Mouse (Mus musculus): ENCODE results near the gene Filip1. TPM values are rescaled to one million over a fixed set of nuclear protein-coding genes. Genes with fewer than 3 reads are reported as not detected.

Gene Filip1
- total and polyA plus RNA-seq, 2 experiments from 2014 or later, result 5.9 to 9.2 TPM

DNA sequence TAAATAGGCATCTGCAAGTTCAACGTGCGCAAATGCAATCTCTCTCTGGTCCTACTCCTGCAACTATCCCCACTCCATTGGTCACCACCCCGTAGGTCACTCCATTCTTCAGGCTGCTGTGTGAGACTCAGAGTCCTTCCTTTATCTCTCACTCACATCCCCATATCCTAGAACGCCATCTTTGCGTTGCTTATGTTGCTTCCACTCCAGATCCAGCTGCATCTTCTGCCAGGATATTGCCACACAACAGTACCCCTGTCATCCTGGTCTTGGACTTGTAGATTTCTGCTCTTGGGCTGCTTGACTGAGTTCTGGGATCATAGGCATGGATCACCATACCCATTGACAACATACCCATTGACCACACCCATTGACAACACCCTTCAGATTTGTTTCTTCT is 62.0 kb downstream of the Filip1 start:
- Histone ChIP-seq H3K36me3 (ENCODE audit: insufficient read depth) (no peaks in the 10 kb centered on the region), H3K4me1 (ENCODE audit: insufficient read depth) (no peaks in the 10 kb centered on the region), H3K4me2 (ENCODE audit: low read depth) (no peak overlapping the region), H3K27me3 (ENCODE audit: insufficient read depth, low read length) (no peaks in the 10 kb centered on the region), H3K27ac (ENCODE audit: low read depth, low read length) (no peak overlapping the region), H3K9ac (no peak overlapping the region), H3K4me3 (ENCODE audit: low read depth, low read length) (no peak overlapping the region), H3K9me3 (ENCODE audit: low read length) (no peaks in the 10 kb centered on the region)
- TF ChIP-seq CTCF (IDR thresholded peaks at IDR 0.05; ENCODE audit: low read depth), result no peak
- ATAC-seq (no peak), DNase-seq (no peak)
- 92% methylated on average over 5 of the region's 5 CpGs for WGBS

- WGBS, result 63% methylated on average over 6 of the region's 6 CpGs
- Histone ChIP-seq H3K27me3 (ENCODE audit: insufficient read depth, low read length) (no peaks in the 10 kb centered on the region), H3K4me1 (ENCODE audit: insufficient read depth) (no peaks in the 10 kb centered on the region), H3K27ac (ENCODE audit: low read depth, low read length) (no peak overlapping the region), H3K4me2 (ENCODE audit: low read depth) (no peak overlapping the region), H3K9me3 (ENCODE audit: low read length) (no peaks in the 10 kb centered on the region), H3K4me3 (ENCODE audit: low read depth, low read length) (no peak overlapping the region), H3K9ac (no peak overlapping the region), H3K36me3 (ENCODE audit: insufficient read depth) (no peaks in the 10 kb centered on the region)
- ATAC-seq (no peak), DNase-seq (no peak)
- TF ChIP-seq CTCF (IDR thresholded peaks at IDR 0.05; ENCODE audit: low read depth), result no peak
Observed at GRCm38 (mm10) chr9:79950038-79950437, 62.6 kb downstream of the Filip1 start.

- ATAC-seq (no peak), DNase-seq (no peak)
- Histone ChIP-seq H3K36me3 (ENCODE audit: insufficient read depth) (no peaks in the 10 kb centered on the region), H3K27me3 (ENCODE audit: insufficient read depth, low read length) (no peaks in the 10 kb centered on the region), H3K4me3 (ENCODE audit: low read depth, low read length) (no peak overlapping the region), H3K4me2 (ENCODE audit: low read depth) (no peak overlapping the region), H3K4me1 (ENCODE audit: insufficient read depth) (no peaks in the 10 kb centered on the region), H3K27ac (ENCODE audit: low read depth, low read length) (no peak overlapping the region), H3K9ac (no peak overlapping the region), H3K9me3 (ENCODE audit: low read length) (no peaks in the 10 kb centered on the region)
- WGBS, result 74% methylated on average over 2 of the region's 2 CpGs
- no peak for TF ChIP-seq CTCF (IDR thresholded peaks at IDR 0.05; ENCODE audit: low read depth)
Observed at GRCm38 (mm10) chr9:79948376-79948775, 64.3 kb downstream of the Filip1 start.

GRCm38 (mm10) chr9:79947973-79948372 is 64.7 kb downstream of the Filip1 start:
- Histone ChIP-seq H3K4me2 (ENCODE audit: low read depth) (no peak overlapping the region), H3K27me3 (ENCODE audit: insufficient read depth, low read length) (no peaks in the 10 kb centered on the region), H3K36me3 (ENCODE audit: insufficient read depth) (no peaks in the 10 kb centered on the region), H3K9me3 (ENCODE audit: low read length) (no peaks in the 10 kb centered on the region), H3K27ac (ENCODE audit: low read depth, low read length) (no peak overlapping the region), H3K4me3 (ENCODE audit: low read depth, low read length) (no peak overlapping the region), H3K4me1 (ENCODE audit: insufficient read depth) (no peaks in the 10 kb centered on the region), H3K9ac (no peak overlapping the region)
- no peak for DNase-seq
- 85% methylated on average over 2 of the region's 2 CpGs for WGBS
- no peak for TF ChIP-seq CTCF (IDR thresholded peaks at IDR 0.05; ENCODE audit: low read depth)
- no peak for ATAC-seq

DNA sequence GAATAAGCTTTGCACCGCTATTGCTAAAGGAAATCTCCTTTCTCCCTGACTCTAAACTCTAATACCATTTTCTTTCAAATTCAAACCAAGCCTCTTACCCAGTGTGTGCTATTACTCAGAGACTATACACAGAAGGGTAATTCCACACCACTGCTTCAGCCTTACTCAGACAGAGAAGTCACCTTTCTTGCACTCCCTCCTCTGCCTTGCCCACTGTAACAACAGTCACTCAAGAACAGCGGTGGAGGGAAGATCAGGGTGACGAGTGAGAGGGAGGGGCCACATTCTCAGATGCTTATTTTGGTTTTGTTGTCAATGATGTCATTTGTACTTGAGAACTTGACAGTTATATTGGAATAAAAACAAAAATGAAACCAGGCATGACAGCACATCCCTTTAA is 65.2 kb downstream of the Filip1 start:
- H3K4me2 ChIP-seq (ENCODE audit: low read depth), result no peak overlapping the region
- no peak overlapping the region for H3K9ac ChIP-seq
- H3K27ac ChIP-seq (ENCODE audit: low read depth, low read length), result no peak overlapping the region
- H3K4me3 ChIP-seq (ENCODE audit: low read depth, low read length), result no peak overlapping the region
- DNase-seq (no peak), ATAC-seq (no peak)
- no peaks in the 10 kb centered on the region for H3K27me3 ChIP-seq (ENCODE audit: insufficient read depth, low read length)
- H3K9me3 ChIP-seq (ENCODE audit: low read length), result no peaks in the 10 kb centered on the region
- H3K4me1 ChIP-seq (ENCODE audit: insufficient read depth), result no peaks in the 10 kb centered on the region
- no peaks in the 10 kb centered on the region for H3K36me3 ChIP-seq (ENCODE audit: insufficient read depth)
- TF ChIP-seq CTCF (IDR thresholded peaks at IDR 0.05; ENCODE audit: low read depth), result no peak
- WGBS, result 74% methylated on average over 3 of the region's 3 CpGs

DNA sequence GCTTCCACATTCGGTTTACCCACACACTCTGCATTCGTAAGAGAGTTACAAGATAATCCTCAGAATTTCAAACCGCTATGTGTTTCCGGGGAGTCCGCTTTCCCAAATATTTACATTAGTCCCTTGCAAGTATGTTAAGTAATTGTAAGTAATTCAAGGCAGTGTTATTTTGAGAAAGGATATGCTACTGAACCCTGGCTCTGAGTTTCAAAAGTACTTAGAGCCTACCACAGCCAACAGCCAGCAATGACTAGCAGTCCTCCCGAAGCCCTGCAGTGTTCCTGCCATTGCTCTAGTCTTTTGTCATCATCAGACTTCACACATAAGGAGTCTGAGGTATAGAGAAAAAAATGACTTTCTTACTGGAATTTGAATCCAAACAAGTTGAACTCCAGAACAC is 67.8 kb downstream of the Filip1 start:
- no peak for TF ChIP-seq CTCF (IDR thresholded peaks at IDR 0.05; ENCODE audit: low read depth)
- 79% methylated on average over 6 of the region's 6 CpGs for WGBS
- H3K27ac ChIP-seq (ENCODE audit: low read depth, low read length), result no peak overlapping the region

GRCm38 (mm10) chr9:79943986-79944385 is 68.7 kb downstream of the Filip1 start:
- H3K9ac ChIP-seq, result no peak overlapping the region
- H3K27me3 ChIP-seq (ENCODE audit: insufficient read depth, low read length), result no peaks in the 10 kb centered on the region
- no peaks in the 10 kb centered on the region for H3K9me3 ChIP-seq (ENCODE audit: low read length)
- ATAC-seq, result no peak
- no peak overlapping the region for H3K27ac ChIP-seq (ENCODE audit: low read depth, low read length)
- H3K36me3 ChIP-seq (ENCODE audit: insufficient read depth), result no peaks in the 10 kb centered on the region
- no peak for DNase-seq
- no peak for TF ChIP-seq CTCF (IDR thresholded peaks at IDR 0.05; ENCODE audit: low read depth)
- WGBS, result 77% methylated on average over 10 of the region's 10 CpGs
- no peaks in the 10 kb centered on the region for H3K4me1 ChIP-seq (ENCODE audit: insufficient read depth)
- H3K4me3 ChIP-seq (ENCODE audit: low read depth, low read length), result no peak overlapping the region
- H3K4me2 ChIP-seq (ENCODE audit: low read depth), result no peak overlapping the region

More for the DNA sequence above, 67.8 kb downstream of the Filip1 start:
- H3K9ac ChIP-seq, result no peak overlapping the region
- no peaks in the 10 kb centered on the region for H3K27me3 ChIP-seq (ENCODE audit: insufficient read depth, low read length)
- H3K9me3 ChIP-seq (ENCODE audit: low read length), result no peaks in the 10 kb centered on the region
- DNase-seq, result no peak
- ATAC-seq, result no peak
- H3K4me3 ChIP-seq (ENCODE audit: low read depth, low read length), result no peak overlapping the region
- no peak overlapping the region for H3K4me2 ChIP-seq (ENCODE audit: low read depth)
- no peaks in the 10 kb centered on the region for H3K36me3 ChIP-seq (ENCODE audit: insufficient read depth)
- no peaks in the 10 kb centered on the region for H3K4me1 ChIP-seq (ENCODE audit: insufficient read depth)
